Mouse (Mus musculus): ENCODE measurements around the gene Farsb. TPM values are rescaled to one million over a fixed set of nuclear protein-coding genes. Genes with fewer than 3 reads are reported as not detected.

Gene Farsb
- polyA plus RNA-seq, 1 experiment from 2014 or later: 204 TPM

- WGBS: 89% methylated on average over 2 of the region's 2 CpGs
- Histone ChIP-seq H3K4me2 (no peak overlapping the region), H3K4me1 (replicated peaks; ENCODE audit: control insufficient read depth, insufficient read depth, low read length) (no peaks in the 10 kb centered on the region), H3K9ac (ENCODE audit: low read depth, low read length) (no peak overlapping the region), H3K9me3 (ENCODE audit: control insufficient read depth, low read length) (no peaks in the 10 kb centered on the region), H3K27me3 (replicated peaks; ENCODE audit: control insufficient read depth, insufficient read depth, low read length) (no peaks in the 10 kb centered on the region), H3K4me3 (ENCODE audit: low read depth, low read length) (no peak overlapping the region), H3K36me3 (ENCODE audit: control insufficient read depth, insufficient read depth, low read length) (peaks cover 3% of the 10 kb centered on the region; the same call in 1 of the 2 replicates), H3K27ac (ENCODE audit: low read depth, low read length) (no peak overlapping the region)
- no peak for DNase-seq (ENCODE audit: low spot score)
- ATAC-seq (replicated peaks; ENCODE audit: low FRiP score): no peak
Measured at GRCm38 (mm10) chr1:78435967-78436366, 52.7 kb downstream of the Farsb start.

GRCm38 (mm10) chr1:78433472-78433871, 55.2 kb downstream of the Farsb start:
- H3K9me3 ChIP-seq (ENCODE audit: control insufficient read depth, low read length): no peaks in the 10 kb centered on the region
- no peak overlapping the region for H3K4me2 ChIP-seq
- H3K27ac ChIP-seq (ENCODE audit: low read depth, low read length): no peak overlapping the region
- ATAC-seq (replicated peaks; ENCODE audit: low FRiP score) (no peak), DNase-seq (ENCODE audit: low spot score) (no peak)
- H3K27me3 ChIP-seq (replicated peaks; ENCODE audit: control insufficient read depth, insufficient read depth, low read length): no peaks in the 10 kb centered on the region
- H3K9ac ChIP-seq (ENCODE audit: low read depth, low read length): no peak overlapping the region
- H3K4me3 ChIP-seq (ENCODE audit: low read depth, low read length): no peak overlapping the region
- H3K4me1 ChIP-seq (replicated peaks; ENCODE audit: control insufficient read depth, insufficient read depth, low read length): no peaks in the 10 kb centered on the region
- WGBS: 95% methylated on average over 9 of the region's 9 CpGs
- H3K36me3 ChIP-seq (ENCODE audit: control insufficient read depth, insufficient read depth, low read length): peaks cover 3% of the 10 kb centered on the region; the same call in 1 of the 2 replicates

GRCm38 (mm10) chr1:78428851-78429250, 59.8 kb downstream of the Farsb start:
- Histone ChIP-seq H3K9me3 (ENCODE audit: control insufficient read depth, low read length) (no peaks in the 10 kb centered on the region), H3K4me2 (no peak overlapping the region), H3K9ac (ENCODE audit: low read depth, low read length) (no peak overlapping the region), H3K27me3 (replicated peaks; ENCODE audit: control insufficient read depth, insufficient read depth, low read length) (no peaks in the 10 kb centered on the region), H3K4me1 (replicated peaks; ENCODE audit: control insufficient read depth, insufficient read depth, low read length) (no peaks in the 10 kb centered on the region), H3K27ac (ENCODE audit: low read depth, low read length) (no peak overlapping the region), H3K36me3 (ENCODE audit: control insufficient read depth, insufficient read depth, low read length) (peaks cover 2% of the 10 kb centered on the region), H3K4me3 (ENCODE audit: low read depth, low read length) (no peak overlapping the region)
- 87% methylated on average over 11 of the region's 11 CpGs for WGBS
- ATAC-seq (replicated peaks; ENCODE audit: low FRiP score) (no peak), DNase-seq (ENCODE audit: low spot score) (no peak)

- no peaks in the 10 kb centered on the region for H3K27me3 ChIP-seq (replicated peaks; ENCODE audit: control insufficient read depth, insufficient read depth, low read length)
- no peak overlapping the region for H3K4me3 ChIP-seq (ENCODE audit: low read depth, low read length)
- no peak overlapping the region for H3K27ac ChIP-seq (ENCODE audit: low read depth, low read length)
- H3K9ac ChIP-seq (ENCODE audit: low read depth, low read length): no peak overlapping the region
- DNase-seq (ENCODE audit: low spot score) (no peak), ATAC-seq (replicated peaks; ENCODE audit: low FRiP score) (no peak)
- 86% methylated on average over 3 of the region's 3 CpGs for WGBS
- no peaks in the 10 kb centered on the region for H3K9me3 ChIP-seq (ENCODE audit: control insufficient read depth, low read length)
- no peak overlapping the region for H3K4me2 ChIP-seq
- peaks cover 10% of the 10 kb centered on the region for H3K36me3 ChIP-seq (ENCODE audit: control insufficient read depth, insufficient read depth, low read length)
- no peaks in the 10 kb centered on the region for H3K4me1 ChIP-seq (replicated peaks; ENCODE audit: control insufficient read depth, insufficient read depth, low read length)
Measured at GRCm38 (mm10) chr1:78426841-78427240, 61.9 kb downstream of the Farsb start.

GRCm38 (mm10) chr1:78425793-78426700, 62.6 kb downstream of the Farsb start:
- ATAC-seq (replicated peaks; ENCODE audit: low FRiP score) (no peak), DNase-seq (ENCODE audit: low spot score) (no peak)
- 82% methylated on average over 7 of the region's 7 CpGs for WGBS
- H3K27me3 ChIP-seq (replicated peaks; ENCODE audit: control insufficient read depth, insufficient read depth, low read length): no peaks in the 10 kb centered on the region
- H3K27ac ChIP-seq (ENCODE audit: low read depth, low read length): no peak overlapping the region
- H3K4me3 ChIP-seq (ENCODE audit: low read depth, low read length): no peak overlapping the region
- no peak overlapping the region for H3K4me2 ChIP-seq
- no peaks in the 10 kb centered on the region for H3K4me1 ChIP-seq (replicated peaks; ENCODE audit: control insufficient read depth, insufficient read depth, low read length)
- peaks cover 12% of the 10 kb centered on the region for H3K36me3 ChIP-seq (ENCODE audit: control insufficient read depth, insufficient read depth, low read length)
- no peak overlapping the region for H3K9ac ChIP-seq (ENCODE audit: low read depth, low read length)
- no peaks in the 10 kb centered on the region for H3K9me3 ChIP-seq (ENCODE audit: control insufficient read depth, low read length)

- Histone ChIP-seq H3K36me3 (ENCODE audit: control insufficient read depth, insufficient read depth, low read length) (peaks cover 14% of the 10 kb centered on the region), H3K9me3 (ENCODE audit: control insufficient read depth, low read length) (no peaks in the 10 kb centered on the region), H3K27me3 (replicated peaks; ENCODE audit: control insufficient read depth, insufficient read depth, low read length) (no peaks in the 10 kb centered on the region), H3K27ac (ENCODE audit: low read depth, low read length) (no peak overlapping the region), H3K4me2 (no peak overlapping the region), H3K4me3 (ENCODE audit: low read depth, low read length) (no peak overlapping the region), H3K9ac (ENCODE audit: low read depth, low read length) (no peak overlapping the region), H3K4me1 (replicated peaks; ENCODE audit: control insufficient read depth, insufficient read depth, low read length) (no peaks in the 10 kb centered on the region)
- DNase-seq (ENCODE audit: low spot score) (no peak), ATAC-seq (replicated peaks; ENCODE audit: low FRiP score) (no peak)
- 91% methylated on average over 7 of the region's 7 CpGs for WGBS
Measured at GRCm38 (mm10) chr1:78425309-78425708, 63.4 kb downstream of the Farsb start.

- Histone ChIP-seq H3K27ac (ENCODE audit: low read depth, low read length) (no peak overlapping the region), H3K4me3 (ENCODE audit: low read depth, low read length) (no peak overlapping the region), H3K4me2 (no peak overlapping the region), H3K9me3 (ENCODE audit: control insufficient read depth, low read length) (no peaks in the 10 kb centered on the region), H3K4me1 (replicated peaks; ENCODE audit: control insufficient read depth, insufficient read depth, low read length) (no peaks in the 10 kb centered on the region), H3K9ac (ENCODE audit: low read depth, low read length) (no peak overlapping the region), H3K27me3 (replicated peaks; ENCODE audit: control insufficient read depth, insufficient read depth, low read length) (no peaks in the 10 kb centered on the region), H3K36me3 (ENCODE audit: control insufficient read depth, insufficient read depth, low read length) (peaks cover 14% of the 10 kb centered on the region)
- ATAC-seq (replicated peaks; ENCODE audit: low FRiP score) (no peak), DNase-seq (ENCODE audit: low spot score) (no peak)
- WGBS: 87% methylated on average over 4 of the region's 4 CpGs
Measured at GRCm38 (mm10) chr1:78424848-78425247, 63.8 kb downstream of the Farsb start.

- no peaks in the 10 kb centered on the region for H3K27me3 ChIP-seq (replicated peaks; ENCODE audit: control insufficient read depth, insufficient read depth, low read length)
- DNase-seq (ENCODE audit: low spot score): no peak
- no peak overlapping the region for H3K4me2 ChIP-seq
- H3K27ac ChIP-seq (ENCODE audit: low read depth, low read length): no peak overlapping the region
- WGBS: 83% methylated on average over 2 of the region's 2 CpGs
- H3K4me1 ChIP-seq (replicated peaks; ENCODE audit: control insufficient read depth, insufficient read depth, low read length): no peaks in the 10 kb centered on the region
- no peaks in the 10 kb centered on the region for H3K9me3 ChIP-seq (ENCODE audit: control insufficient read depth, low read length)
- H3K9ac ChIP-seq (ENCODE audit: low read depth, low read length): no peak overlapping the region
- no peak for ATAC-seq (replicated peaks; ENCODE audit: low FRiP score)
- H3K4me3 ChIP-seq (ENCODE audit: low read depth, low read length): no peak overlapping the region
- H3K36me3 ChIP-seq (ENCODE audit: control insufficient read depth, insufficient read depth, low read length): peaks cover 14% of the 10 kb centered on the region
Measured at GRCm38 (mm10) chr1:78422576-78422975, 66.1 kb downstream of the Farsb start.

DNA sequence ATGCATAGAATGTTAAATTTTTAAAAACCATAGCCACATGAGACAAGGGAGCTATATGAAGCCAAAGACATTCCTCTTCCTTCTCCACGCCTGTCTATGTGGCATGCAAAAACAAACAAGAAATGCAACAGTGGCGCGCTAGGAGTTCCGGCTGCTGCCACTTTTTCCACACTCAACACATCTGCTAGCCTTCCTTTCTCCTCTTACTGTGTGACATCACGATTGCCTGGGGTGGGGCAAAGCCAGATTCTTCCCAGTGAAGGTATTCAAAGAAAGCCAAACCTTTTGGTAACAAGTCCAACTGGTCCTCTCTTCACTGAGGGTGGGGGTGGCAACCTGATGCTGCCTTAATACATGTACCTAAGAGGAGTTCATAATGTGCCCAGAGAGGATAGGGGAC, 66.9 kb downstream of the Farsb start:
- ATAC-seq (replicated peaks; ENCODE audit: low FRiP score) (no peak), DNase-seq (ENCODE audit: low spot score) (no peak)
- Histone ChIP-seq H3K9ac (ENCODE audit: low read depth, low read length) (no peak overlapping the region), H3K9me3 (ENCODE audit: control insufficient read depth, low read length) (no peaks in the 10 kb centered on the region), H3K36me3 (ENCODE audit: control insufficient read depth, insufficient read depth, low read length) (peaks cover 14% of the 10 kb centered on the region), H3K27me3 (replicated peaks; ENCODE audit: control insufficient read depth, insufficient read depth, low read length) (no peaks in the 10 kb centered on the region), H3K4me3 (ENCODE audit: low read depth, low read length) (no peak overlapping the region), H3K4me2 (no peak overlapping the region), H3K4me1 (replicated peaks; ENCODE audit: control insufficient read depth, insufficient read depth, low read length) (no peaks in the 10 kb centered on the region), H3K27ac (ENCODE audit: low read depth, low read length) (no peak overlapping the region)
- WGBS: 88% methylated on average over 5 of the region's 5 CpGs
